Mouse (Mus musculus): ENCODE results near the gene Fance.
A peak's percentile ranks its signal among the peaks of the same experiment; 100 is the strongest.
"Not testable (repeated sequence)": the region's sequence is repeated elsewhere in the genome, so short reads cannot be mapped to it uniquely, and the experiment has no call there.

Gene Fance

DNA sequence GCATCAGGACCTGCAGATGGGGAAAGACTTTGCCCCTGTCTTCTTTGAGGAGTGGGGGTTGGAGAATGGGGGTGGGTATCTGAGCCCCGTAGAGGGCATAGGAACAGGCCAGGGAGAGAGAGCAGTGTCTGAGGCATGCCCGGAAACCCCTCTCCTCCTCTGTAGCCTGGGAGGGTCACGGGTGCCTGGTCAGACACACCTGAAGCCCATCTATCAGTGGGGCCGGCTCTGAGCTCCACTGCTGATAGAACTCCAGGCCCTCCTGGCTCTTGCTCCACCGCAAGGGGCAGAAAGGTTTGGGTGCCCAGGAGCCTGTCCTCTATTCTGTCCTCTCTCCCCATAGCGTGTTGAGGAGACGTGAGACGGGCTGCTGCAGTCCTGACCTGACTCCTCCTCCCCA is 12.4 kb downstream of the Fance start:
- no peak for DNase-seq (ENCODE audit: low spot score in 2 of 2)

DNA sequence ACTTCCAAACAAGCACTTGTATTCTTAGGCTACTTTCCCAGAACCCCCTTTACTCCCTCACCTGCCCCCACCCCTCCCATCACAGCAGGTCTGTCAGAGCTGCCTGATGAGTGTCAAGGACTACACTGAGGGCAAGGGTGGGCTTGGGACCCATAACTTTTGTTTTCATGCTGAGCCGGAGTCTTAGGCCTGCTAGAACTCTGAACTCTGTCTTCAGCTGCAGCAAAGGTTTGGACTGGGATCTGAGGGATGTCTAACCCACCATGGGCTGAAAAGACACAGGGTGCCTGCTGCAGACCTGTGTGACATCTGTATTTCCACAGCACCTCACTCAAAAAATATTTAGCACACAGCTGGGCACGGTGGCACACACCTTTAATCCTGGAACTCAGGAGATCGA is 13.6 kb downstream of the Fance start:
- DNase-seq (ENCODE audit: low spot score in 2 of 2): no peak

- DNase-seq (ENCODE audit: low spot score in 2 of 2): peak; percentile 40 to 56
Measured at GRCm38 (mm10) chr17:28327673-28328325, 14.5 kb downstream of the Fance start.

GRCm38 (mm10) chr17:28328366-28328928 is 15.1 kb downstream of the Fance start, which contains the start of gene Rpl10a:
Gene Rpl10a (plus strand): TSS chr17:28328471.
- DNase-seq (ENCODE audit: low spot score in 2 of 2): peak; percentile 97 to 98

GRCm38 (mm10) chr17:28328946-28329345 is 15.6 kb downstream of the Fance start:
- no peak for DNase-seq (ENCODE audit: low spot score in 2 of 2)

DNA sequence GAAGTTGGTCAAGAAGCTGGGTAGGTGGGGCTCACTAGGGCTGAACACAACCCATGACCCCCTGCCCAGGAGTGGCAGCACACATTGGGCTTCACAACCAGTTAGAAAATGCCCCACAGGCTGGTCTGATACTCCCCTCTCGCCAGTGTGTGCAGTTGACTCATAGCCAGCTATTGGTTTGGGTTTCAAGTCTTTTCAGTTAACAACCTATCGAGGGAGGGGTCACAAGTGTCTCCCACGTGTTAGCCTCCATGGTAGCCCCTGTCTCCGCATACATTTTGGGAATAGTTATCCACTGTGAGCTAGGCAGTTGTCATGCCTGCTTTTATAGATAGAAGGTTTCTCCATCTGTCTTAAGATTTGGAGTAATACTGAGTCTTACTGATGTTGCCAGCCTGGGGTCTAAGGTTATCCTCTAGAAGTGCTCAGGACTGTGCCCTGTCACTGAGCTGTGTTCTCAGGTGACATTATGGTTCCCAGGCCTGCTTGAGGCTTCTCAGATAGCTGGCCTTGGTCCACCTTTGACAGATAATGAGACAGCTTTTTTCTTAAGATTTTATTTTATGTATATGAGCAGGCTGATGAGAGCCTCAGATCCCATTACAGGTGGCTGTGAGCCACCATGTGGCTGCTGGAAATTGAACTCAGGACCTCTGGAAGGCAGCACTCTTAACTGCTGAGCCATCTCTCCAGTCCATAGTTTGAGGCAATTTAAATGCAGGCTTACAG is 16.3 kb downstream of the Fance start:
- no peak for DNase-seq (ENCODE audit: low spot score in 2 of 2)

DNA sequence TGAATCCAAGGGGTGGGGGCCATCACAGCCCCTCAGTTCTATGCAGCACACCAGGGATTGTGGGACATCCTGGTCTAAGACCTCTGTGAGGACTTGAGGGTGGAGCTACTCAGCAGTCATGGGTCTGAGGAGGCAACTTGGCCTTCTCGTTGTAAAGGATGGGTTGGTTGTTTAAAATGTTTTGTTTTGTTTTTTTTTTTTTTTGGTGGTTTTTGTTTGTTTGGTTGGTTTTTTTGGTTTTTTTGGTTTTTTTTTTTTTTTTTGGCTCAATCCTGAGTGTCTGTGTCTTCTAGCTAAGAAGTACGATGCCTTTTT is 16.9 kb downstream of the Fance start:
- no peak for DNase-seq (ENCODE audit: low spot score in 2 of 2)

- not testable (repeated sequence) for DNase-seq (ENCODE audit: low spot score in 2 of 2)
Measured at GRCm38 (mm10) chr17:28330590-28330989, 17.3 kb downstream of the Fance start.

DNA sequence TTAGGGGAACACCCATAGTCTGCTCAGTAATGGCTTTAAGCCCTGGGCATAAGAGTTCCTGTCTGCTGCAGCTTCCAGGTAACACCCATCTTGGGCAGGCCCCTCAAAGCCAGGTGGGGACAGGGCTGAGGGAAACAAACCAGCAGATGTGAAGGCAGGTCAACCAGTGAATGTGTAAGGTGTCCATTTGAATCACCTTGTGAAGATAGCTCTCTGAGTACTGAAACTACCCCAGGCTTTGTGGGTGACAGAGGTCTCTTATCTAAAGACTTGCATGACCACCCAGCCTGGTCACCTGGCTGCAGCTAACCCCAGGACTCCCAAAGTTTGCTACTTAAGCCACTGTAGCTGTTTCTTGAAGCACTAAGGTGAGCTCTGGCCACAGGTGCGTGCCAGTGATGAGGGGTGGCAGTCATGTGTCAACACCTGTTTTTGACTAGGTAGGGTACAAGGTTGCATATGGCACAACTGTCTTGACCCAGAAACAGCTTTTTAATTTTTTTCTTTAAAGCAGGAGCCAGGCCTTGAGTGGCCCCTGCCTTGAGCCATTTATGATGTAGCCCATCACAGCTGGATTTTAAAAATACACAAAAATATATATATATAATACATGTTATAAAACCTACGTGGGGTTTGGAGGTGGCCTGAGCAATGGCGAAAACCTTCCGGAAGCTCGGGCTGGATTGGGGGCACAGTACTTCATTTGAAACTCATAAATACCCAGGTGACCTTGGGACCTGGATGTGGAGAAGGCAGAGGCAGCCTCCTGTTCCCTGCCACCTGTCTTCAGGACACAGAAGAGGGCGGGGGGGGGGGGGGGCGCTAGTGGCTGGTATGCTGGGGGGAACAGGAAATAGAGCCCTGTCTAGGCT is 18.2 kb downstream of the Fance start:
- no peak for DNase-seq (ENCODE audit: low spot score in 2 of 2)

- no peak for DNase-seq (ENCODE audit: low spot score in 2 of 2)
Measured at GRCm38 (mm10) chr17:28332113-28332914, 19.0 kb downstream of the Fance start.

DNA sequence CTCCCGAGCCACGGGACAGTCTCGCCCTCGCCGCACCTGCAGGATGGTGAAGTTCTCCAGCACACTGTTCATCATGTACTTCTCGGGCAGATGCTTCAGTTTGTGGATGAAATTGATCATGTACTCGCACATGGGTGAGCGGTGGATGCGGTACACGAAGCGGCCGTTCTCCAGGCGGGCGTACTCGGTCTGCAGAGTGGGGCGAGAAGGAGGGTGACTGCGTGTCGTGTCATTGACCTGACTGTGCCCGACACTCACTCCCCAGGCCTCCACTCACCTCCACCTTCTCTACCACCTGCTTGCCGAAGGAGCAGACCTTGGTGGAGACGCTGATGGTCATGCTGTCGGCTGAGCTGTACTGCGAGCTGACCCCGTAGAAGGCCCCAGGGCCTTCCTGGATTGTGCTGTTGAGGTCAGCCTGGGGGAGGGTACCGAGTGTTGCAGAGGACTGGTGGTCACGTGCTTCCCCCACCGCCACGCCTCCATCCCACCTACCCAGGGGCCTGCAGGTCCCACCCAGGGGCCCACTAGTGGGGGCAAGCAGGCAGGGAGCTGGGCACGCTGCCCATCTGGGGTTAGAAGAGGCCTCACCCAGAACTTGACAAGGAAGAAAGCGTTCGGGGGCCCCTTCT is 19.7 kb downstream of the Fance start:
- DNase-seq (ENCODE audit: low spot score in 2 of 2): no peak

- DNase-seq (ENCODE audit: low spot score in 2 of 2): no peak
Measured at GRCm38 (mm10) chr17:28335267-28335666, 21.9 kb downstream of the Fance start.

- DNase-seq (ENCODE audit: low spot score in 2 of 2): no peak
Measured at GRCm38 (mm10) chr17:28337547-28337946, 24.2 kb downstream of the Fance start.

GRCm38 (mm10) chr17:28340578-28340977 is 27.3 kb downstream of the Fance start:
- no peak for DNase-seq (ENCODE audit: low spot score in 2 of 2)

- DNase-seq (ENCODE audit: low spot score in 2 of 2): peak; percentile 34 to 56
Measured at GRCm38 (mm10) chr17:28341091-28341490, 27.8 kb downstream of the Fance start.

DNA sequence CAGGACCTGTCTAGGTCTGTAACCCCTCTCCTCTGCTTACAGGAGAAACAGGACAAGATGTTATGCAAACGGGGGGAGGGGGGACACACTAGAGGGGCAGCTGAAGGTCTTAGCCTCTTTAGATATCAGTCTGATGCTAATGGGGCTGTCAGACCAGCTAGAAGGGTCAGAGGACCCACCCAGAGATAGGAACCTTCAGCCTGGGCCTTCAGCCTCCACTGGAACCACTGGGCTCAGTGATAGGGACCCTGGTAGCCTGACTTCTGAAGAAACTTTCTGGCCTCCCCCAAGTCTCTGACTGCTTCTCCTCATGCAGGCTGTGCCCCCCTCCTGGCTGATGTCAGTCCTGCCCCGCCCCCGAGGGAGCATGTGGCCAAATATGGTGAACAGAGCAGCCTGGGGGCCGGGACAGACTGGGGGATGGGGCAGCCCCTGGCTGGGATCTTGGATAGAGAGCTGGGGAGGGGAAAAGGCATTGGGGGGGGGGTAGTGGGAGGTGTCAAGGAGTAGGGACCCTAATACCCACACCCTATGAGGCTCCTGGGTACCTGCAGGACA is 30.8 kb downstream of the Fance start:
- no peak for DNase-seq (ENCODE audit: low spot score in 2 of 2)

DNA sequence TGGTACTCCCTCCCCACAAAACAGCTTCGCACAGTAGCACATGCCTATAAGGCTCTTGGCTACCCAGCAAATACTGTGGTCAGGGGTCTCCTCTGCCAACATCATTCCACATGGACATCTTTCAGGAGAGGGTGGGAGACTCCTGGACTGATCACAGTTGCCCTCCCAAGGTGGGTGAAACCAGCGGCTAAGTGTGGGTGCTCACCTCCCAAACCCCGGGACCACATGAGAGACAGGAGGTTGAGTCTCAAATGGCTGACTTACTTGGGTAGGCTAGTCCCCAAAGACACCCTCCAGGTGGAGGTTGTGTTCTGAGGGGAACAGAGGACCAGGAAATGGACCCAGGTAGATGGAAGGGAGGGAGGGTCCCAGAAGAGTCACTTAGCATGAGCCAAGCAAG is 31.4 kb downstream of the Fance start:
- no peak for DNase-seq (ENCODE audit: low spot score in 2 of 2)

GRCm38 (mm10) chr17:28345271-28345721 is 32.0 kb downstream of the Fance start:
- no peak for DNase-seq (ENCODE audit: low spot score in 2 of 2)

DNA sequence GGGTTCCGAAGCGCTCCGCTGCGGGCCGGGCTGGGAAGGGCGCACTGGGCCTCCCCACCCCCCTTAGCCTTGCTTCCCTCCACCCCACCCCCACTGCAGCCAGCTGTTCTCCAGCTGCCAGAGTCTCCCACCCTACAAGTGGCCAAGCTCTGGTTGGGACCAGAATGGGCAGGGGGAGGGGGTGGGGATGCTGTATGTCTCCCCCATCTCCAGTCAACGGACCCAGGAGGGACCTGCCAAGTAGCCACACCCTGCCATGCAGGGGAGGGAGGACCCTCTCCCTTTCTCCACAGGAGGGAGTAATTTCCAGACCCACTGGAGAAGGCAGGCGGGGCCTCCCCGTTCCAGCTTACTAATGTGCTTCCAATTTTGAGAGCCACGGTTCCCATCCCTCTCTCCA is 32.6 kb downstream of the Fance start:
- DNase-seq (ENCODE audit: low spot score in 2 of 2): no peak

DNA sequence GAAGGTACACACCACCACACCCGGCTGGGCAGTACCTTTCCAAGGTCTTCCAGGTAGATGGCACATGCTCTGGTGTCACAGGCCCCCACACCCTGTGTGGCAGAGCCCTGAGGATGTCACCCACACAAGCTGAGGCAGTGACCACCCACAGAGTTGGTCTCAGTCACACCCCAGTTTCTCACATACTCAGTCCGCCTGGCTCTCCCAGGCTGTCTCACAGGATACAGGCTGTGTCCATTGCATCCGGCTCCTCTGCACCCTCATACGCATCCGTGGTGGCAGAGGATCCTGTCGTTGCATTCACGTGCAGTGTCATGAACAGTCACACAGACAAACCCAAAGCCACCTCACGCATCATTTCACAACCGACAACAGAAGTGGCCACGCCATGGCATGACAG is 34.0 kb downstream of the Fance start:
- DNase-seq (ENCODE audit: low spot score in 2 of 2): no peak

GRCm38 (mm10) chr17:28348211-28348610 is 34.9 kb downstream of the Fance start:
- no peak for DNase-seq (ENCODE audit: low spot score in 2 of 2)
